Mouse (Mus musculus) left cerebral cortex, adult 9 months (tissue): Measurements from ENCODE around the gene Ganc.

Experiments used
- DNase-seq, 2 experiments: peaks; one replicate each; pipeline ENCODE4 v3.0.0; 2022; ENCODE audit warnings: low spot score in 2 of 2

Ganc gene

GRCm38 (mm10) chr2:120501136-120501918 lies 97.6 kb downstream of the Ganc start:
- DNase-seq = no peak

- DNase-seq = no peak
Measured at GRCm38 (mm10) chr2:120501931-120502604, 98.4 kb downstream of the Ganc start.

- DNase-seq = no peak
Measured at GRCm38 (mm10) chr2:120502605-120502990, 98.9 kb downstream of the Ganc start.

GRCm38 (mm10) chr2:120503094-120503493 lies 99.4 kb downstream of the Ganc start:
- no peak for DNase-seq

GRCm38 (mm10) chr2:120503992-120504391 lies 100.3 kb downstream of the Ganc start:
- no peak for DNase-seq
